Mouse (Mus musculus) naive thymus-derived CD4-positive, alpha-beta T cell, adult 5 months (primary cell): Measurements from ENCODE around the gene Hdac2. TPM values are rescaled to one million over a fixed set of nuclear protein-coding genes. Genes with fewer than 3 reads are reported as not detected.

Experiments
- polyA plus RNA-seq: library from polyadenylated mRNA; unstranded; fragments of 100-300 nt; shearing (Covaris generic); gene quantifications from one replicate; pipeline ENCODE4 v1.2.1, GENCODE M21; 2017

Hdac2 gene
- polyA plus RNA-seq: 105 TPM

GRCm38 (mm10) chr10:36974086-36974675 lies at the start of gene Hdac2:
Gene Hdac2, plus strand, starts transcription at chr10:36974544.

Other genes starting within 250 kb of the Hdac2 start
- 0.50 TPM for gene Marcks, start 164.4 kb downstream of the Hdac2 start, polyA plus RNA-seq